Mouse (Mus musculus): ENCODE measurements around the gene Olfr954. TPM values are rescaled to one million over a fixed set of nuclear protein-coding genes. Genes with fewer than 3 reads are reported as not detected.
A peak's percentile ranks its signal among the peaks of the same experiment; 100 is the strongest.

The Olfr954 gene
- polyA plus RNA-seq (2015; fragmentation: Nextera tagmentation; extraction: Ambion mirVana) = not detected in 2 replicates

- 85% methylated on average over 6 of the region's 6 CpGs for WGBS
Measured at GRCm38 (mm10) chr9:39456401-39456800, at the start of gene Olfr954. TSS of gene Olfr954 (plus strand) at chr9:39456701.

GRCm38 (mm10) chr9:39427048-39427447 lies 29.5 kb upstream of the Olfr954 start, which contains the start of gene Olfr952:
TSS of gene Olfr952 (minus strand) at chr9:39427148.
- Histone ChIP-seq H3K36me3 (ENCODE audit: control insufficient read depth, insufficient read depth, low read length) (no peaks in the 10 kb centered on the region), H3K9me3 (ENCODE audit: control insufficient read depth, low read length) (no peaks in the 10 kb centered on the region), H3K27me3 (replicated peaks; ENCODE audit: control insufficient read depth, insufficient read depth, low read length) (no peaks in the 10 kb centered on the region), H3K4me3 (ENCODE audit: low read length) (no peak within 1 kb of the TSS), H3K9ac (ENCODE audit: low read depth, low read length) (no peak within 1 kb of the TSS), H3K4me1 (ENCODE audit: control insufficient read depth, insufficient read depth, low read length) (no peaks in the 10 kb centered on the region), H3K4me2 (ENCODE audit: low read depth, low read length) (no peak within 1 kb of the TSS), H3K27ac (ENCODE audit: low read length) (no peak within 1 kb of the TSS)
- ATAC-seq = no peak

More at GRCm38 (mm10) chr9:39456401-39456800, at the start of gene Olfr954:
- no peaks in the 10 kb centered on the region for H3K27me3 ChIP-seq (replicated peaks; ENCODE audit: control insufficient read depth, insufficient read depth, low read length)
- H3K36me3 ChIP-seq (ENCODE audit: control insufficient read depth, insufficient read depth, low read length) = no peaks in the 10 kb centered on the region
- no peak for ATAC-seq
- no peaks in the 10 kb centered on the region for H3K9me3 ChIP-seq (ENCODE audit: control insufficient read depth, low read length)
- no peak within 1 kb of the TSS for H3K9ac ChIP-seq (ENCODE audit: low read depth, low read length)
- no peaks in the 10 kb centered on the region for H3K4me1 ChIP-seq (ENCODE audit: control insufficient read depth, insufficient read depth, low read length)
- no peak within 1 kb of the TSS for H3K4me2 ChIP-seq (ENCODE audit: low read depth, low read length)
- H3K27ac ChIP-seq (ENCODE audit: low read length) = no peak within 1 kb of the TSS
- H3K4me3 ChIP-seq (ENCODE audit: low read length) = no peak within 1 kb of the TSS

- no peak for ATAC-seq
- H3K9me3 ChIP-seq (ENCODE audit: control insufficient read depth, low read length) = no peaks in the 10 kb centered on the region
- H3K4me2 ChIP-seq (ENCODE audit: low read depth, low read length) = no peak within 1 kb of the TSS
- H3K4me3 ChIP-seq (ENCODE audit: low read length) = no peak within 1 kb of the TSS
- WGBS = 54% methylated on average over 1 of the region's 1 CpGs
- no peak within 1 kb of the TSS for H3K9ac ChIP-seq (ENCODE audit: low read depth, low read length)
- H3K27me3 ChIP-seq (replicated peaks; ENCODE audit: control insufficient read depth, insufficient read depth, low read length) = no peaks in the 10 kb centered on the region
- no peak within 1 kb of the TSS for H3K27ac ChIP-seq (ENCODE audit: low read length)
- H3K36me3 ChIP-seq (ENCODE audit: control insufficient read depth, insufficient read depth, low read length) = no peaks in the 10 kb centered on the region
- no peaks in the 10 kb centered on the region for H3K4me1 ChIP-seq (ENCODE audit: control insufficient read depth, insufficient read depth, low read length)
Measured at GRCm38 (mm10) chr9:39471844-39472243, 15.3 kb downstream of the Olfr954 start, which contains the start of gene Olfr955. TSS of gene Olfr955 (minus strand) at chr9:39471944.

GRCm38 (mm10) chr9:39493895-39494294 lies 37.4 kb downstream of the Olfr954 start, which contains the start of gene Olfr44:
TSS of gene Olfr44 (minus strand) at chr9:39493995.
- Histone ChIP-seq H3K9me3 (ENCODE audit: control insufficient read depth, low read length) (no peaks in the 10 kb centered on the region), H3K4me3 (ENCODE audit: low read length) (no peak within 1 kb of the TSS), H3K27me3 (replicated peaks; ENCODE audit: control insufficient read depth, insufficient read depth, low read length) (no peaks in the 10 kb centered on the region), H3K27ac (ENCODE audit: low read length) (no peak within 1 kb of the TSS), H3K9ac (ENCODE audit: low read depth, low read length) (no peak within 1 kb of the TSS), H3K4me2 (ENCODE audit: low read depth, low read length) (no peak within 1 kb of the TSS), H3K36me3 (ENCODE audit: control insufficient read depth, insufficient read depth, low read length) (no peaks in the 10 kb centered on the region), H3K4me1 (ENCODE audit: control insufficient read depth, insufficient read depth, low read length) (no peaks in the 10 kb centered on the region)
- no peak for ATAC-seq
- 79% methylated on average over 2 of the region's 2 CpGs for whole genome bisulfite sequencing

- Histone ChIP-seq H3K9ac (ENCODE audit: low read depth, low read length) (no peak overlapping the region), H3K27ac (ENCODE audit: low read length) (no peak overlapping the region)
- 6% methylated on average over 6 of the region's 6 CpGs for WGBS
Measured at GRCm38 (mm10) chr9:39508998-39509397, 52.5 kb downstream of the Olfr954 start.

GRCm38 (mm10) chr9:39509412-39509811 lies 52.9 kb downstream of the Olfr954 start:
- Histone ChIP-seq H3K9me3 (ENCODE audit: control insufficient read depth, low read length) (no peaks in the 10 kb centered on the region), H3K27ac (ENCODE audit: low read length) (no peak overlapping the region), H3K27me3 (replicated peaks; ENCODE audit: control insufficient read depth, insufficient read depth, low read length) (no peaks in the 10 kb centered on the region), H3K9ac (ENCODE audit: low read depth, low read length) (no peak overlapping the region), H3K36me3 (ENCODE audit: control insufficient read depth, insufficient read depth, low read length) (no peaks in the 10 kb centered on the region), H3K4me1 (ENCODE audit: control insufficient read depth, insufficient read depth, low read length) (no peaks in the 10 kb centered on the region), H3K4me2 (ENCODE audit: low read depth, low read length) (no peak overlapping the region), H3K4me3 (ENCODE audit: low read length) (no peak overlapping the region)
- WGBS = 73% methylated on average over 9 of the region's 9 CpGs
- ATAC-seq = no peak

More at GRCm38 (mm10) chr9:39508998-39509397, 52.5 kb downstream of the Olfr954 start:
- Histone ChIP-seq H3K4me3 (ENCODE audit: low read length) (no peak overlapping the region), H3K9me3 (ENCODE audit: control insufficient read depth, low read length) (no peaks in the 10 kb centered on the region), H3K4me1 (ENCODE audit: control insufficient read depth, insufficient read depth, low read length) (no peaks in the 10 kb centered on the region), H3K27me3 (replicated peaks; ENCODE audit: control insufficient read depth, insufficient read depth, low read length) (no peaks in the 10 kb centered on the region), H3K36me3 (ENCODE audit: control insufficient read depth, insufficient read depth, low read length) (no peaks in the 10 kb centered on the region), H3K4me2 (ENCODE audit: low read depth, low read length) (no peak overlapping the region)
- ATAC-seq = peak; percentile 46; the same call in 1 of the 2 replicates

Other genes with a start within 250 kb of the Olfr954 start
- gene Olfr1537, start 206.7 kb upstream of the Olfr954 start, polyA plus RNA-seq (2015; fragmentation: Nextera tagmentation; extraction: Ambion mirVana) = not detected in 2 replicates
- not detected in 2 replicates for gene Olfr945, start 179.9 kb upstream of the Olfr954 start, polyA plus RNA-seq (2015; fragmentation: Nextera tagmentation; extraction: Ambion mirVana)
- gene Olfr948, start 130.7 kb upstream of the Olfr954 start, polyA plus RNA-seq (2015; fragmentation: Nextera tagmentation; extraction: Ambion mirVana) = not detected in 2 replicates
- not detected in 2 replicates for gene Olfr951, start 69.3 kb upstream of the Olfr954 start, polyA plus RNA-seq (2015; fragmentation: Nextera tagmentation; extraction: Ambion mirVana)
- not detected in 2 replicates for gene Olfr952, start 29.6 kb upstream of the Olfr954 start, polyA plus RNA-seq (2015; fragmentation: Nextera tagmentation; extraction: Ambion mirVana)
- gene Olfr955, start 15.2 kb downstream of the Olfr954 start, polyA plus RNA-seq (2015; fragmentation: Nextera tagmentation; extraction: Ambion mirVana) = not detected in 2 replicates
- not detected in 2 replicates for gene Olfr44, start 37.3 kb downstream of the Olfr954 start, polyA plus RNA-seq (2015; fragmentation: Nextera tagmentation; extraction: Ambion mirVana)
- not detected in 2 replicates for gene Olfr957, start 59.1 kb downstream of the Olfr954 start, polyA plus RNA-seq (2015; fragmentation: Nextera tagmentation; extraction: Ambion mirVana)
- gene Olfr958, start 97.4 kb downstream of the Olfr954 start, polyA plus RNA-seq (2015; fragmentation: Nextera tagmentation; extraction: Ambion mirVana) = not detected in 2 replicates
- not detected in 2 replicates for gene Olfr959, start 118.9 kb downstream of the Olfr954 start, polyA plus RNA-seq (2015; fragmentation: Nextera tagmentation; extraction: Ambion mirVana)
- 16.0 and 18.1 TPM in 2 replicates for gene AW551984, start 147.7 kb downstream of the Olfr954 start, polyA plus RNA-seq (2015; fragmentation: Nextera tagmentation; extraction: Ambion mirVana)
- gene Olfr148, start 154.0 kb downstream of the Olfr954 start, polyA plus RNA-seq (2015; fragmentation: Nextera tagmentation; extraction: Ambion mirVana) = not detected in 2 replicates
- gene Olfr960, start 164.7 kb downstream of the Olfr954 start, polyA plus RNA-seq (2015; fragmentation: Nextera tagmentation; extraction: Ambion mirVana) = not detected in 2 replicates
- not detected in 2 replicates for gene Olfr961, start 188.4 kb downstream of the Olfr954 start, polyA plus RNA-seq (2015; fragmentation: Nextera tagmentation; extraction: Ambion mirVana)
- not detected in 2 replicates for gene Olfr963, start 210.5 kb downstream of the Olfr954 start, polyA plus RNA-seq (2015; fragmentation: Nextera tagmentation; extraction: Ambion mirVana)

Measured in intestine, embryonic 16.5 days (tissue).